Mouse (Mus musculus) layer of hippocampus, adult 11-12 months (tissue): Measurements from ENCODE around the gene Polg2.
"Not testable (repeated sequence)": the region's sequence is repeated elsewhere in the genome, so short reads cannot be mapped to it uniquely, and the experiment has no call there.

Experiments used
- DNase-seq: peaks from one replicate; pipeline ENCODE4 v3.0.0; 2022; ENCODE audit warnings: low spot score

Gene Polg2

GRCm38 (mm10) chr11:106779388-106780088, at the start of gene Polg2:
Gene Polg2, minus strand, starts transcription at chr11:106779537.
- DNase-seq, result peak; percentile 91

- no peak for DNase-seq
Observed at GRCm38 (mm10) chr11:106828079-106828478, 48.7 kb upstream of the Polg2 start.

- DNase-seq, result no peak
Observed at GRCm38 (mm10) chr11:106824403-106824802, 45.1 kb upstream of the Polg2 start.

- DNase-seq, result no peak
Observed at GRCm38 (mm10) chr11:106823741-106824140, 44.4 kb upstream of the Polg2 start.

GRCm38 (mm10) chr11:106822911-106823310, 43.6 kb upstream of the Polg2 start:
- DNase-seq, result peak; percentile 53

GRCm38 (mm10) chr11:106822491-106822890, 43.2 kb upstream of the Polg2 start:
- DNase-seq, result no peak

GRCm38 (mm10) chr11:106821397-106821796, 42.1 kb upstream of the Polg2 start:
- no peak for DNase-seq

GRCm38 (mm10) chr11:106820972-106821371, 41.6 kb upstream of the Polg2 start:
- peak; percentile 61 for DNase-seq

GRCm38 (mm10) chr11:106820252-106820651, 40.9 kb upstream of the Polg2 start:
- DNase-seq, result no peak

- no peak for DNase-seq
Observed at GRCm38 (mm10) chr11:106819595-106819994, 40.3 kb upstream of the Polg2 start.

- DNase-seq, result no peak
Observed at GRCm38 (mm10) chr11:106818341-106818740, 39.0 kb upstream of the Polg2 start.

- no peak for DNase-seq
Observed at GRCm38 (mm10) chr11:106817808-106818207, 38.5 kb upstream of the Polg2 start.

GRCm38 (mm10) chr11:106817156-106817555, 37.8 kb upstream of the Polg2 start:
- DNase-seq, result no peak

- DNase-seq, result no peak
Observed at GRCm38 (mm10) chr11:106816316-106816715, 37.0 kb upstream of the Polg2 start.

- DNase-seq, result no peak
Observed at GRCm38 (mm10) chr11:106815761-106816160, 36.4 kb upstream of the Polg2 start.

GRCm38 (mm10) chr11:106815331-106815730, 36.0 kb upstream of the Polg2 start:
- DNase-seq, result no peak

GRCm38 (mm10) chr11:106814601-106815320, 35.4 kb upstream of the Polg2 start:
- no peak for DNase-seq

GRCm38 (mm10) chr11:106812410-106813136, 33.2 kb upstream of the Polg2 start:
- DNase-seq, result no peak

GRCm38 (mm10) chr11:106807442-106807841, 28.1 kb upstream of the Polg2 start:
- DNase-seq, result not testable (repeated sequence)

GRCm38 (mm10) chr11:106802069-106802627, 22.8 kb upstream of the Polg2 start:
- no peak for DNase-seq

- no peak for DNase-seq
Observed at GRCm38 (mm10) chr11:106795679-106796078, 16.3 kb upstream of the Polg2 start.

- DNase-seq, result no peak
Observed at GRCm38 (mm10) chr11:106793846-106794245, 14.5 kb upstream of the Polg2 start.
